Mouse (Mus musculus): Measurements from ENCODE around the gene Slc25a51. TPM values are rescaled to one million over a fixed set of nuclear protein-coding genes. Genes with fewer than 3 reads are reported as not detected.
A peak's percentile ranks its signal among the peaks of the same experiment; 100 is the strongest.

Slc25a51 gene
- polyA plus RNA-seq, 1 experiment from 2014 or later, result 71.2 TPM

DNA sequence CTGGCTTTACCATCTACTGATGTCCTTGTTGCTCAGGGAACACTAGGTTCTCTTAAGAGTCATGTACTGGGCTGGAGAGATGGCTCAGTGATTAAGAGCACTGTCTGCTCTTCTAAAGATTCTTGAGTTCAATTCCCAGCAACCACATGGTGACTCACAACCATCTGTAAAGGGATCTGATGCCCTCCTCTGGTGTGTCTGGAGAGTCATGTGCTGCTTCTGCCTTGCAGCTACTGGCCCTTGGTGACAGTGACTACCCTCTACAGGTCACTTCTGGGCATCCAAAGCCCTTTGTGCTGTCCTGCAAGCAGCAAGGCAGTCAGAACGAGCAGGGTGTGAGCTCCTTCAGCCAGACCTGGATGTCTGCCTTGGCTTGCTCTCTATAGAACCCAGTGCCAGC, 33.2 kb upstream of the Slc25a51 start:
- ATAC-seq (ENCODE audit: low FRiP score), result no peak
- peaks cover 4% of the 10 kb centered on the region; the same call in 1 of the 2 replicates for H3K27me3 ChIP-seq
- 65% methylated on average over 1 of the region's 1 CpGs for WGBS
- H3K4me3 ChIP-seq, result no peak overlapping the region
- H3K9me3 ChIP-seq, result no peaks in the 10 kb centered on the region
- peaks cover 66% of the 10 kb centered on the region for H3K4me1 ChIP-seq (replicated peaks)
- H3K4me2 ChIP-seq, result no peak overlapping the region
- H3K36me3 ChIP-seq, result peaks cover 10% of the 10 kb centered on the region
- H3K27ac ChIP-seq, result no peak overlapping the region
- no peak overlapping the region for H3K9ac ChIP-seq

DNA sequence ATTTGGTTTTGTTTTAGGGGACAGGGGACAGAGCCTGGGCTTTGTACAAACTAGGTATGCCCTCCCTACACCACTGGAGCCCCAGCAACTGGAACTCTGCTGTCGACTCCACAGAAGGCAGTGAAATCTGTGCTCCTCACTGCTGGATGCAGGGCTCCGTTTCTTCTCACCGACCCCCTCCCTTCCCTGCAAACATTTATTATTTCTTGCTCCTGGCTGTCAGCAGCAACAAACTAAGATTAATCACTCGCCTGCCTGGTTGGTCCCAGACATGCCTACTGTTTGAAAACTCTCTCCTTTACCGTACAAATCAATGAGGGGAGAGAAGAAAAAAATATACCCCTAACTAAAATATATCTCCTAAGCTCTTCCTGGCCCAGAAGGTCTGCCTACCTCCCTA, 30.7 kb upstream of the Slc25a51 start:
- ATAC-seq (ENCODE audit: low FRiP score), result 0 out of 2 replicates have a peak, but pooled peaks have one; percentile 23
- Histone ChIP-seq H3K4me1 (replicated peaks) (peaks cover 75% of the 10 kb centered on the region), H3K9ac (peak overlapping the region; percentile 26; the same call in 1 of the 2 replicates), H3K36me3 (peaks cover 4% of the 10 kb centered on the region), H3K9me3 (no peaks in the 10 kb centered on the region), H3K4me2 (no peak overlapping the region), H3K4me3 (no peak overlapping the region), H3K27ac (peak overlapping the region; percentile 82), H3K27me3 (0 out of 2 replicates have a peak, but pooled peaks cover 2% of the 10 kb centered on the region)
- 23% methylated on average over 5 of the region's 5 CpGs for WGBS

DNA sequence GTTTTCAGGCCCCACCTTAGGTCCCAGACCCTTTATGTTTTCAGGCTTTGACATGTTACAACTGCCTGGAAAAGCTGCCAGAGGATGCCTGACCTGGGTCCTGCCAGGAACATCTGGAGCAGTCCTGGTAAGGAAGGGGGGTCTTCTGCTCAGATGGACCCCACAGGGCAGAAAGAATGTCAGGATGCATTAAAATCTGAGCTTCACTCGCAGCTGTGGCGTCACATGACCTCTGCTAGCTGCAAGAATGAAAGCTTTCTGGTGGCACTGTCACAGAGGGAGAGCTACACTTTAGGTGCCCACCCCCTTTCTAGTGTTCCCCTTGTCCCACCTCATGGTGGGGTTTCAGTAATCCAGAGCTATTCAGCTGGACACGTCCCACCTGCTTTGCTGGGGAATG, 28.4 kb upstream of the Slc25a51 start:
- Histone ChIP-seq H3K9ac (peak overlapping the region; percentile 35), H3K36me3 (no peaks in the 10 kb centered on the region), H3K9me3 (no peaks in the 10 kb centered on the region), H3K4me3 (no peak overlapping the region), H3K27ac (peak overlapping the region; percentile 75), H3K4me2 (no peak overlapping the region), H3K27me3 (no peaks in the 10 kb centered on the region), H3K4me1 (replicated peaks) (peaks cover 83% of the 10 kb centered on the region)
- WGBS, result 46% methylated on average over 3 of the region's 3 CpGs
- no peak; the same call in 1 of the 2 replicates for ATAC-seq (ENCODE audit: low FRiP score)

GRCm38 (mm10) chr4:45436383-45436913, 27.9 kb upstream of the Slc25a51 start:
- Histone ChIP-seq H3K4me3 (no peak overlapping the region), H3K27ac (peak overlapping the region; percentile 75), H3K4me1 (replicated peaks) (peaks cover 83% of the 10 kb centered on the region), H3K36me3 (no peaks in the 10 kb centered on the region), H3K4me2 (no peak overlapping the region), H3K9me3 (no peaks in the 10 kb centered on the region), H3K9ac (peak overlapping the region; percentile 35), H3K27me3 (no peaks in the 10 kb centered on the region)
- 58% methylated on average over 7 of the region's 7 CpGs for WGBS
- ATAC-seq (ENCODE audit: low FRiP score), result peak; percentile 14; the same call in 1 of the 2 replicates

- Histone ChIP-seq H3K9me3 (no peaks in the 10 kb centered on the region), H3K4me3 (no peak overlapping the region), H3K27me3 (no peaks in the 10 kb centered on the region), H3K4me2 (no peak overlapping the region), H3K4me1 (replicated peaks) (peaks cover 82% of the 10 kb centered on the region), H3K9ac (peak overlapping the region; percentile 35), H3K36me3 (no peaks in the 10 kb centered on the region), H3K27ac (peak overlapping the region; percentile 75)
- ATAC-seq (ENCODE audit: low FRiP score), result no peak
- WGBS, result 26% methylated on average over 2 of the region's 2 CpGs
Measured at GRCm38 (mm10) chr4:45435899-45436298, 27.3 kb upstream of the Slc25a51 start.

- ATAC-seq (ENCODE audit: low FRiP score), result no peak
- Histone ChIP-seq H3K4me2 (no peak overlapping the region), H3K27me3 (no peaks in the 10 kb centered on the region), H3K27ac (0 out of 2 replicates have a peak overlapping the region, but pooled peaks have one; percentile 75), H3K4me3 (no peak overlapping the region), H3K4me1 (replicated peaks) (peaks cover 73% of the 10 kb centered on the region), H3K9me3 (no peaks in the 10 kb centered on the region), H3K9ac (no peak overlapping the region), H3K36me3 (no peaks in the 10 kb centered on the region)
- WGBS, result 71% methylated on average over 4 of the region's 4 CpGs
Measured at GRCm38 (mm10) chr4:45434681-45435080, 26.1 kb upstream of the Slc25a51 start.

DNA sequence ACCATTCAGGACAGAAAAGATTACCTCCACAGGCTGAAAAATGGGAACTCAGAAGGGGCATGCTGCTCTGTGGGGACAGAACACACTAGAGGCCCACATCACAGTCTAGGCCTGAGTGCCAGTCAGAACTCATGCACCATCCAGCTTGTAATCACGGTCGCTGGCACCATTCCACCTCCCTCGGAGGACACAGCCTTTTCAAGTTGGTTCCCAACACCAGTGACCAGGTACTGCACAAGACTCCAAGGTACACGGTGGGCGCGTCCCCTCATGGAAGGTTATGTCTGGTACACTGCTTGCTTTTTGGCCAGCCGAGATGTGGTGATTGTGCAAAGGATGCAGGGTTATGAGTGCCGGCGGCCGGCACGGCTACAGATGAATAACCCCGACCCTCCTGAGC, 25.5 kb upstream of the Slc25a51 start:
- no peaks in the 10 kb centered on the region for H3K9me3 ChIP-seq
- H3K4me2 ChIP-seq, result no peak overlapping the region
- no peak for ATAC-seq (ENCODE audit: low FRiP score)
- no peak overlapping the region for H3K4me3 ChIP-seq
- H3K36me3 ChIP-seq, result no peaks in the 10 kb centered on the region
- 83% methylated on average over 12 of the region's 12 CpGs for WGBS
- H3K27me3 ChIP-seq, result no peaks in the 10 kb centered on the region
- no peak overlapping the region for H3K9ac ChIP-seq
- H3K27ac ChIP-seq, result peak overlapping the region; percentile 9; the same call in 1 of the 2 replicates
- H3K4me1 ChIP-seq (replicated peaks), result peaks cover 73% of the 10 kb centered on the region

- WGBS, result 86% methylated on average over 3 of the region's 3 CpGs
- Histone ChIP-seq H3K9me3 (no peaks in the 10 kb centered on the region), H3K9ac (no peak overlapping the region), H3K4me2 (no peak overlapping the region), H3K36me3 (no peaks in the 10 kb centered on the region), H3K4me1 (replicated peaks) (peaks cover 73% of the 10 kb centered on the region), H3K27ac (no peak overlapping the region), H3K27me3 (no peaks in the 10 kb centered on the region), H3K4me3 (no peak overlapping the region)
- ATAC-seq (ENCODE audit: low FRiP score), result no peak
Measured at GRCm38 (mm10) chr4:45431806-45432205, 23.2 kb upstream of the Slc25a51 start.

DNA sequence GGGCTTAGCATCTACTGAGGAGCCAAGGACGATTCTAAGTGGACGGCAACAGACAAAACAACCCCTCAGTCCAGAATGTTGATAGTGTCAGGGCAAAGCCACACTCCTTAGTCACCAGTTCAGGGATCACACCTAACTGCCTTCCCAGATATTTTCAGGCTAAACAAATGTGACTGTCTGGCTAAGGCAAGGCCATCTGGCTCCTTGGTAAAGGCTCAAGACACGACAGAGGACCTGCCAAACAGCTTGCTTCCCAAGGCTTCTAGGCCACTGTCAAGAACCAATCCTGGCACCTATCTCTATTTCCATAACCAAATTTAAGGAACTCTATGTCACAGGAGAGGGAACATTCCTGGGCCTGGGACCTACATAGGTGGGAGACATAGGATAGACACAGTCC, 22.8 kb upstream of the Slc25a51 start:
- Histone ChIP-seq H3K9me3 (no peaks in the 10 kb centered on the region), H3K36me3 (no peaks in the 10 kb centered on the region), H3K4me3 (no peak overlapping the region), H3K27me3 (no peaks in the 10 kb centered on the region), H3K9ac (no peak overlapping the region), H3K4me1 (replicated peaks) (peaks cover 73% of the 10 kb centered on the region), H3K4me2 (no peak overlapping the region), H3K27ac (no peak overlapping the region)
- ATAC-seq (ENCODE audit: low FRiP score), result no peak
- 93% methylated on average over 3 of the region's 3 CpGs for WGBS

DNA sequence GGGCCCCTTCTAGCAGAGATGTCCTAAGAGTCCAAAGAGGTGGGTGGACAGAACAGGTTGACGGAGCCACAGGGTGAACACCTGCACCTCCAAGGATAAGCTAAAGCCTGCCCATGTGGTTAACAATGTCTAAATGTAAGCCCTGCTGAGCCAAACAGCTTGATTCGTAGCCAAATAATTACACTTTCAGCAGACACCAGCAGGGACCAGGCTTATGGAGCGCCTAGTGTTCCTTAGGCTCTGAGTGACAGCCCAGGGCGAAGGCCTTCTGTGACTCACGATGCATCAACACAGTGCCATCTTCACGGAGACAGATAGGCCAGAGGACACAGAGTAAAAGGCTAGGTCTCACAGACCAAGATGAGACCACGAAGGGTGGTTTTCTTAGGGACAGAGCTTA, 20.9 kb upstream of the Slc25a51 start:
- Histone ChIP-seq H3K36me3 (no peaks in the 10 kb centered on the region), H3K27me3 (0 out of 2 replicates have a peak, but pooled peaks cover 6% of the 10 kb centered on the region), H3K4me2 (no peak overlapping the region), H3K27ac (no peak overlapping the region), H3K9me3 (no peaks in the 10 kb centered on the region), H3K4me3 (no peak overlapping the region), H3K9ac (no peak overlapping the region), H3K4me1 (replicated peaks) (peaks cover 60% of the 10 kb centered on the region)
- ATAC-seq (ENCODE audit: low FRiP score), result no peak
- 61% methylated on average over 7 of the region's 7 CpGs for WGBS

DNA sequence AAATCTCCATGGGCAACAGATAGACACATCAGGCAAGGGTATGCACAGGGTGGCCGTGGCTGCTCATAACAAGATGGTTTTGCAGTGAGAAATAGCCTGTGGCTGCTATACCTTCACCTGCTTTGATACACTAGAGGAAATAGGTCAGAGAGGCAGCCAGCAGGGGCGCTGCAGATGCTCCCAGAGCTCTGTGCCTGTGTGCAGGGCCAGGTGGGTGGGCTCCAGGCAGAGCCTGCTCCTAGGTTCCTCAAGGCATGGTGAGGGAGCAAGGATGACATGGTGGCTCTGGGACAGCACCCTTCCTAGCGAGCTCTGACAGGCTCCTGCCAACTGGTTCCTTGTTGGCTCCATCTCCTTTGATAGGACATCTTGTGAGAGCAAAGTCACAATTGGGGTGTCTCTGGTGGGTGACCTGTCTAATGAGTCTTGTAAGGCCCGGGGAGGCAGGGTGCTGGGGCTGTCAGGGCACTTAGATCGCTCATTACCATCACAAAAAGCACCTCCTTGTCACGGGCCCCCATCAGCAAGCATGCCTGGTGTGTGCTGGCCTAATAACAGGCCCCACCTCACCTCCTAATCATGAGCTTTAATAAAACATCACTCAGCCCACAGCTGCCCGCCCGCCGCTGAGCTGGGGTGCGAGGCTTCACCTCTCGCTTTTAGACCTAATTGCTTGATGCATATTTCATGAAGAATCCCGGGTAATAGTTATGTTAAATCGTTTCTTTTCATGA, 18.3 kb upstream of the Slc25a51 start:
- Histone ChIP-seq H3K9me3 (no peaks in the 10 kb centered on the region), H3K4me1 (replicated peaks) (peaks cover 52% of the 10 kb centered on the region), H3K27ac (no peak overlapping the region; the same call in 1 of the 2 replicates), H3K9ac (0 out of 2 replicates have a peak overlapping the region, but pooled peaks have one; percentile 11), H3K36me3 (no peaks in the 10 kb centered on the region), H3K4me2 (no peak overlapping the region), H3K4me3 (no peak overlapping the region), H3K27me3 (0 out of 2 replicates have a peak, but pooled peaks cover 6% of the 10 kb centered on the region)
- 31% methylated on average over 13 of the region's 13 CpGs for WGBS
- ATAC-seq (ENCODE audit: low FRiP score), result peak; percentile 19; the same call in 1 of the 2 replicates

- H3K27me3 ChIP-seq, result 0 out of 2 replicates have a peak, but pooled peaks cover 6% of the 10 kb centered on the region
- no peak overlapping the region for H3K27ac ChIP-seq
- no peaks in the 10 kb centered on the region for H3K36me3 ChIP-seq
- H3K9me3 ChIP-seq, result no peaks in the 10 kb centered on the region
- no peak overlapping the region for H3K9ac ChIP-seq
- H3K4me3 ChIP-seq, result no peak overlapping the region
- ATAC-seq (ENCODE audit: low FRiP score), result no peak
- no peak overlapping the region for H3K4me2 ChIP-seq
- H3K4me1 ChIP-seq (replicated peaks), result peaks cover 55% of the 10 kb centered on the region
- 22% methylated on average over 8 of the region's 8 CpGs for WGBS
Measured at GRCm38 (mm10) chr4:45423406-45423805, 14.8 kb upstream of the Slc25a51 start.

All from hindbrain, embryonic 13.5 days (tissue).